Mouse (Mus musculus): ENCODE results near the gene Tmem230.

GRCm38 (mm10) chr2:132270331-132270951 is 22.8 kb upstream of the Tmem230 start:
- no peak for TF ChIP-seq POLR2A (IDR thresholded peaks at IDR 0.05; ENCODE audit: low read depth, low read length)
- no peak for TF ChIP-seq CTCF (IDR thresholded peaks at IDR 0.05; ENCODE audit: borderline replicate concordance, insufficient read depth, low read length)

Data from embryonic fibroblast, embryonic 13.5 days (primary cell).